8 mouse cellular contexts compared by ENCODE assay signal in genomic region chr16:93437608-93438425, GRCm38 (mm10).
DNase-seq lines count a peak whose midpoint lies in the region; ATAC-seq lines count a peak whose summit lies in the region.

No protein-coding gene starts in this region.

- no peak for ATAC-seq in intestine, embryonic 14.5 days (replicated peaks; ENCODE audit: low FRiP score, low TSS enrichment, low read depth)
- ATAC-seq in intestine, embryonic 16.5 days: no peak
- ATAC-seq in hindbrain, embryonic 15.5 days (ENCODE audit: low FRiP score, low read depth): no peak

- H3K27ac ChIP-seq in intestine, embryonic 14.5 days (ENCODE audit: low read depth): no peak overlapping the region
- H3K27ac ChIP-seq in intestine, embryonic 16.5 days (ENCODE audit: low read length): no peak overlapping the region
- no peak overlapping the region for H3K27ac ChIP-seq in hindbrain, embryonic 15.5 days (replicated peaks)

- H3K9me3 ChIP-seq in intestine, embryonic 14.5 days (ENCODE audit: control insufficient read depth, low read length): no peaks in the 10 kb centered on the region
- H3K9me3 ChIP-seq in intestine, embryonic 16.5 days (ENCODE audit: control insufficient read depth, low read length): no peaks in the 10 kb centered on the region
- H3K9me3 ChIP-seq in hindbrain, embryonic 15.5 days: no peaks in the 10 kb centered on the region

- no peak for DNase-seq in intestine, embryonic 14.5 days (ENCODE audit: low spot score)
- DNase-seq in right cerebral cortex, postnatal 25 days: peak; percentile 19
- no peak for DNase-seq in right cerebral cortex, postnatal 14 days
- DNase-seq in telencephalon, adult 2 months (ENCODE audit: low read depth, low spot score): peak; percentile 9
- no peak for DNase-seq in thymus, postnatal 36 days
- no peak for DNase-seq in gastrocnemius, postnatal 4 days (ENCODE audit: low spot score in 2 of 2)

- peak overlapping the region; percentile 30; the same call in 1 of the 2 replicates for H3K4me2 ChIP-seq in intestine, embryonic 14.5 days (ENCODE audit: low read length)
- no peak overlapping the region for H3K4me2 ChIP-seq in intestine, embryonic 16.5 days (ENCODE audit: low read depth, low read length)
- peak overlapping the region; percentile 34 for H3K4me2 ChIP-seq in hindbrain, embryonic 15.5 days

- WGBS in intestine, embryonic 14.5 days: 22% methylated on average over 14 of the region's 14 CpGs
- WGBS in intestine, embryonic 16.5 days: 26% methylated on average over 14 of the region's 14 CpGs
- 25% methylated on average over 14 of the region's 14 CpGs for WGBS in hindbrain, embryonic 15.5 days

- no peaks in the 10 kb centered on the region for H3K27me3 ChIP-seq in intestine, embryonic 14.5 days (replicated peaks; ENCODE audit: control insufficient read depth, insufficient read depth, low read length)
- no peaks in the 10 kb centered on the region for H3K27me3 ChIP-seq in intestine, embryonic 16.5 days (replicated peaks; ENCODE audit: control insufficient read depth, insufficient read depth, low read length)
- no peaks in the 10 kb centered on the region for H3K27me3 ChIP-seq in hindbrain, embryonic 15.5 days

- no peaks in the 10 kb centered on the region for H3K36me3 ChIP-seq in intestine, embryonic 14.5 days (ENCODE audit: control insufficient read depth, insufficient read depth, low read length)
- no peaks in the 10 kb centered on the region for H3K36me3 ChIP-seq in intestine, embryonic 16.5 days (ENCODE audit: control insufficient read depth, insufficient read depth, low read length)
- no peaks in the 10 kb centered on the region for H3K36me3 ChIP-seq in hindbrain, embryonic 15.5 days

- H3K9ac ChIP-seq in intestine, embryonic 14.5 days (ENCODE audit: low read length): no peak overlapping the region
- H3K9ac ChIP-seq in intestine, embryonic 16.5 days (ENCODE audit: low read depth, low read length): no peak overlapping the region
- H3K9ac ChIP-seq in hindbrain, embryonic 15.5 days: no peak overlapping the region

- no peak overlapping the region for H3K4me3 ChIP-seq in intestine, embryonic 14.5 days (ENCODE audit: low read depth, low read length)
- H3K4me3 ChIP-seq in intestine, embryonic 16.5 days (ENCODE audit: low read length): no peak overlapping the region
- no peak overlapping the region for H3K4me3 ChIP-seq in hindbrain, embryonic 15.5 days

- peaks cover 14% of the 10 kb centered on the region; the same call in 1 of the 2 replicates for H3K4me1 ChIP-seq in intestine, embryonic 14.5 days (replicated peaks; ENCODE audit: control insufficient read depth, insufficient read depth, low read length)
- peaks cover 7% of the 10 kb centered on the region for H3K4me1 ChIP-seq in intestine, embryonic 16.5 days (ENCODE audit: control insufficient read depth, insufficient read depth, low read length)
- peaks cover 15% of the 10 kb centered on the region for H3K4me1 ChIP-seq in hindbrain, embryonic 15.5 days (replicated peaks)

Comparison
In these comparisons a context has a peak if more than half of its experiments do, and no peak if none do; other contexts are left out.
1. DNase-seq: peak in right cerebral cortex, postnatal 25 days (single experiment) and telencephalon, adult 2 months (single experiment); none in intestine, embryonic 14.5 days (single experiment), right cerebral cortex, postnatal 14 days (single experiment), thymus, postnatal 36 days (0 of 2) and gastrocnemius, postnatal 4 days (0 of 2).